Mouse (Mus musculus) liver, adult 2 months (tissue): ENCODE results near the gene Smad3. TPM values are rescaled to one million over a fixed set of nuclear protein-coding genes. Genes with fewer than 3 reads are reported as not detected.

Source experiments
- DNase-seq: peaks from one replicate; pipeline ENCODE4 v3.0.0-alpha.2; 2011; ENCODE audit warnings: low read depth, low spot score; ENCODE audit errors: extremely low read depth
- H3K27ac ChIP-seq: fragments of 200-500 bp; replicated peaks from 2 replicates; pipeline ENCODE4 v1.5.1; 2012; ENCODE audit warnings: low read depth, mild to moderate bottlenecking, control low read depth, inconsistent platforms, low read length; ENCODE audit not compliant: insufficient read depth
- H3K27me3 ChIP-seq: fragments of 200-500 bp; 2 replicates; pipeline ENCODE4 v1.6.1; 2012; ENCODE audit warnings: mild to moderate bottlenecking, moderate library complexity, low read length, inconsistent platforms; ENCODE audit not compliant: control insufficient read depth, insufficient read depth
- H3K36me3 ChIP-seq: fragments of 200-500 bp; 2 replicates; pipeline ENCODE4 v1.6.1; 2012; ENCODE audit warnings: low read length, inconsistent platforms; ENCODE audit not compliant: control insufficient read depth, insufficient read depth
- H3K4me1 ChIP-seq: fragments of 200-500 bp; 2 replicates; pipeline ENCODE4 v1.6.1; 2011; ENCODE audit warnings: low read length; ENCODE audit not compliant: control insufficient read depth, insufficient read depth
- H3K4me3 ChIP-seq: fragments of 200-500 bp; 2 replicates; pipeline ENCODE4 v1.5.1; 2011; ENCODE audit warnings: low read depth, mild to moderate bottlenecking, control low read depth, low read length, moderate library complexity; ENCODE audit not compliant: insufficient read depth
- H3K79me2 ChIP-seq: fragments of 200-500 bp; 2 replicates; pipeline ENCODE4 v1.6.1; 2012; ENCODE audit warnings: inconsistent platforms, mild to moderate bottlenecking, low read length, moderate library complexity; ENCODE audit not compliant: control insufficient read depth, insufficient read depth
- H3K9ac ChIP-seq: fragments of 200-500 bp; 2 replicates; pipeline ENCODE4 v1.6.1; 2012; ENCODE audit warnings: low read depth, mild to moderate bottlenecking, control low read depth, inconsistent platforms, low read length
- CTCF ChIP-seq: fragments of 200-500 bp; IDR thresholded peaks from 2 replicates; pipeline ENCODE4 v1.5.1; 2011; ENCODE audit warnings: low read depth, low read length, control low read depth
- POLR2A ChIP-seq: fragments of 200-500 bp; IDR thresholded peaks from 2 replicates; pipeline ENCODE4 v1.6.1; 2011; ENCODE audit warnings: low read length, control low read depth; ENCODE audit not compliant: insufficient read depth; ENCODE audit errors: extremely low read depth
- WGBS: fragments of 180-500 bp; shearing (Covaris S2); methylation state at CpG from one replicate; pipeline ENCODE4 v1.1.7; 2018; 5-methylcytosine and 5-hydroxymethylcytosine counted together
- polyA plus RNA-seq: library from polyadenylated mRNA; depleted of rRNA; stranded (reverse); fragments of >200 nt; gene quantifications from 2 replicates; pipeline ENCODE4 v1.2.3, GENCODE M21; 2012
- total RNA-seq: library from RNA; depleted of rRNA; stranded (reverse); fragments of >200 nt; gene quantifications from 2 replicates; pipeline ENCODE4 v1.2.3, GENCODE M21; 2014

Smad3 gene
- total and polyA plus RNA-seq, 2 experiments, result 5.7 to 8.9 TPM

DNA sequence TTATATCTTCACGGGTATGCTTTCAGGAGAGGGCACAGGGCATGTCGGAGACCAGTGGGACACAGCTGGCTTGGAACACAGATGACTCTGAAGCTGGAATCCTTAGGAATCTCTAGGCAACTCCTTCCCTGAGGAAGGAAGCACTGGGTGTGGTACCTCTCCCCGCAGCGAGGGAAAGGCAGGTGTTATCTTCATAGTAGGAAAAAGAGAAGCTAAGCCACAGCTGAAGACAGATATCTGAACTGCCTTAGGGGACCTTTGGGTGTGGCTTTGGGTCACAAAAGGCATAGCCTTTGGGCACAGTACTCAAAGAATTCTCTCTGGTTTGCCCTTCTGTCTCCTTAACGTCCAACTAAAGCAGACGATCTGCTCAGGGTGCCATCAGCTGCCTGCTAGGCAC lies 16.0 kb downstream of the Smad3 start:
- no peak for DNase-seq
- WGBS, result 79% methylated on average over 6 of the region's 6 CpGs
- Histone ChIP-seq H3K9ac (no peak overlapping the region), H3K27ac (no peak overlapping the region), H3K36me3 (no peaks in the 10 kb centered on the region), H3K79me2 (peaks cover 55% of the 10 kb centered on the region), H3K4me3 (no peak overlapping the region), H3K4me1 (peaks cover 24% of the 10 kb centered on the region), H3K27me3 (no peaks in the 10 kb centered on the region)
- TF ChIP-seq CTCF, result no peak
- TF ChIP-seq POLR2A, result no peak

DNA sequence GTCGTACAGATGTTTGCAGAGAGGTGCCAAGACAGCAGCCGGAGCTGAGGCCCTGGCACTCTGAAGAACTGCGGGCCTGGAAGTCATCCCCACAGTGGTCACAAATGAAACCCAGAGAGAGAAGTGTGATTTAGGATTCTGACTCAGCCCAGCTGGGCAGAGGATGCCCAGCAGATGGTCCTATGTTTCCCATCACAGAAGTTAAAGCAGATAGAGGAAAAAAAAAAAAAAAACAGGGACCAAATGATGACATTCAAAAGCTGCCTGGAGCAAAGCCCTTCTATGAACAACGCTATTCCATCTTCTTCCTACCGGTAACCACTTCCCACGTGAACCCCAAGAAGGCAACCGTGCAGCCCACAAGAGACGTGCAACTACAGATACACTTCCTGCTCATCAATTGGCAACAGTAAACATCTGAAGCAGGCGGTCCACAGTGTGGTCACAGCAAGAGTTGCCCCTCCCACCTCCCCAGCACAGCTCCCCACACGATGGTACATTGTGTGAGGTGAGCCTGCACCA lies 17.4 kb downstream of the Smad3 start:
- Histone ChIP-seq H3K9ac (no peak overlapping the region), H3K36me3 (no peaks in the 10 kb centered on the region), H3K4me1 (peaks cover 12% of the 10 kb centered on the region), H3K27me3 (no peaks in the 10 kb centered on the region), H3K79me2 (peaks cover 63% of the 10 kb centered on the region), H3K4me3 (no peak overlapping the region), H3K27ac (no peak overlapping the region)
- 85% methylated on average over 10 of the region's 10 CpGs for WGBS
- no peak for DNase-seq
- no peak for TF ChIP-seq CTCF
- TF ChIP-seq POLR2A, result no peak

DNA sequence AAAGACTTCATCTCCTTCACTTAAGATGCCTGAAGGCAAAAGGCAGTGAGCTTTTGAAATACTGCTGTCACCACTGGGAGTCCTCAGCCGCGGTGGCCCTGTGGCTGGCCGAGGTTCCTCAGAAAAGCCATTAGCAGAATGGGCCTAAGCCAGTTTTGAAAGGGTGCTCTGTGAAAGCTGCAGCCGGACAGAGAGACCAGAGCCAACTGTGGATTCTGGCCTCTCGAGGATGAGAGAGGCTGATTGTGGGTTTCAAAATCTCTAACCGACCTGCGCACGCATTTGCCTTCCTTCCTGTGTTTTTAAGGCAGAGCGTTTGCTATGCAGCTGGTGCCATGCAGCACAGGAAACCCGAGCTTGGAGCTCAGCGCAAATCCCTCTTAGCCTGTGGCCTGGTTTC lies 19.0 kb downstream of the Smad3 start:
- H3K9ac ChIP-seq, result no peak overlapping the region
- TF ChIP-seq POLR2A (no peak), CTCF (no peak)
- WGBS, result 76% methylated on average over 11 of the region's 11 CpGs
- H3K79me2 ChIP-seq, result peaks cover 63% of the 10 kb centered on the region
- H3K4me1 ChIP-seq, result peaks cover 9% of the 10 kb centered on the region
- H3K4me3 ChIP-seq, result no peak overlapping the region
- DNase-seq, result no peak
- no peaks in the 10 kb centered on the region for H3K27me3 ChIP-seq
- no peaks in the 10 kb centered on the region for H3K36me3 ChIP-seq
- no peak overlapping the region for H3K27ac ChIP-seq

DNA sequence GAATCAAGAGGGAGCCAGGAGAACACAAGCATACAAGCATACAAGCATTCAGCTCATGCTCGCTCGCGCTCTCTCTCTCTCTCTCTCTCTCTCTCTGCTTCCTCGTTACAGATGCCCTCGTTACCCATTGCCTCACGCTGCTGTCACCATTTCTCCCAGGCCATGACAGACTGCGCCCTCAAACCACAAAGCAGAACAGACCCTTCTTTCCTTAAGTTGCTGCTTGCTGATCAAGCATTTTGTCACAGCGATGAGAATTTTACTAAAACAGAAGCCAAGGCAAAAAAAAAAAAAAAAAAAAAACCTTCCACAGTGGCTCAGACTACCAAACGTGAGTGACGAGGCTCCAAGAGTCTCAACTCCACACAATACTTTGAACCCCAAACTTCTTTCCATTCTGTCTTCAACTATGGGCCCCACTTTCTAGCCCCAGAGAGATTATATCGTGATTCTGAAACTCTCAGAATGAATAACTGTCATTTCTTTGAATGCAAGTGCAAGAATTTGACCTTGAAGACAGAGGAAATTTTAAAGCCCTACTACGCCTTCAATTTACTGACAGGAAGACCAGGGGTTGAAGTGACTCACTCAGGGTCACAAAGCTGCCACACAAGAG lies 19.6 kb downstream of the Smad3 start:
- peak; percentile 39 for DNase-seq
- H3K4me1 ChIP-seq, result peaks cover 3% of the 10 kb centered on the region; the same call in 1 of the 2 replicates

DNA sequence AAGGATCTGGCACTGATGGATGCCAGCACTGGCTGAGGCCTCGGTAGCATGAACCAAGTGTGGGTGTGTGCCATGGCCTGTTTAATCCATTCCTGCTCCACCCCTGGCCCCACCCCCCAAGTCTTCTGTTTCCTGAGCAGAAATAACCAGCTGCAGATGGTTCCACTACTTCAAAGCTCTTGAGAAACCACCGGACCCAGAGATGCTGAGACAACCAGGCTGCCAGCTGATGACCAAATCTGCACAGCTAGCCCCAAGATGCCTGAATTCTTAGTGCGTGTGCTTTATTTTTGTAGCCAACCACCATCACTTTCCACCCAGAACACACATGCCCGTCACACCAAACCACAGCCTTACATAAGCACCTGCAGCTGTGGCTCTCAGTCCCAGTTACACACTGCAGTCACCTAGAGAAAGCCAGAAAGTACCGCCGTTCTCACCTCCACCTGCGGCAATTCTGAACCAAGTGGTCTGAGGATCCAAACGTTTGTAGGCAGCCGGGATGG lies 20.3 kb downstream of the Smad3 start:
- Histone ChIP-seq H3K9ac (no peak overlapping the region), H3K27ac (no peak overlapping the region), H3K4me3 (no peak overlapping the region), H3K79me2 (peaks cover 57% of the 10 kb centered on the region), H3K27me3 (no peaks in the 10 kb centered on the region), H3K36me3 (no peaks in the 10 kb centered on the region), H3K4me1 (no peaks in the 10 kb centered on the region)
- WGBS, result 81% methylated on average over 9 of the region's 9 CpGs
- no peak for DNase-seq
- no peak for TF ChIP-seq CTCF
- TF ChIP-seq POLR2A, result no peak

More for the DNA sequence above, 19.6 kb downstream of the Smad3 start:
- H3K4me3 ChIP-seq, result no peak overlapping the region
- H3K9ac ChIP-seq, result no peak overlapping the region
- no peaks in the 10 kb centered on the region for H3K36me3 ChIP-seq
- WGBS, result 86% methylated on average over 12 of the region's 12 CpGs
- H3K27me3 ChIP-seq, result no peaks in the 10 kb centered on the region
- H3K79me2 ChIP-seq, result peaks cover 57% of the 10 kb centered on the region
- H3K27ac ChIP-seq, result no peak overlapping the region
- TF ChIP-seq CTCF (no peak), POLR2A (no peak)

DNA sequence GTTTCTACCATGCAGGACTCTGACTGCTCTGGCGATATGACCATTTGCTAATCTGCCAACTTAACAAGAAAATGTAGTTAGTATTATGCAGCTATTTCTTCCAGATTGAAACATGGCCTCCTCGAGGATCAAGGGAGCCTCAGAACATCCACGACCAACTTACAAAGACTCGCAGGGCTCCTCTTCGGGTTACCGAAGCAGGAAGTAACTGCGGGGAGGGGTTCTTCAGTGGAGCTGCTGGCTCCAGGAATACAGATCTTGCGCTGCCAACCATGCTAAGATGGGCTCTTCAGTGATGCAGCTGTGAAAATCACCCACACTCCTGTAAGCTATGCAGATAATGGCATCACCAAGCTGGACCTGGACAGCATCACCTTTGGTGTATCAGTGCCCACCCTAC lies 23.5 kb downstream of the Smad3 start:
- no peak overlapping the region for H3K9ac ChIP-seq
- TF ChIP-seq CTCF, result no peak
- no peak for TF ChIP-seq POLR2A
- 94% methylated on average over 8 of the region's 8 CpGs for WGBS
- no peak overlapping the region for H3K4me3 ChIP-seq
- no peaks in the 10 kb centered on the region for H3K36me3 ChIP-seq
- peaks cover 44% of the 10 kb centered on the region for H3K79me2 ChIP-seq
- no peaks in the 10 kb centered on the region for H3K27me3 ChIP-seq
- H3K4me1 ChIP-seq, result no peaks in the 10 kb centered on the region
- no peak for DNase-seq
- H3K27ac ChIP-seq, result no peak overlapping the region
